Mouse (Mus musculus): ENCODE results near the gene Wwox.

Gene Wwox

DNA sequence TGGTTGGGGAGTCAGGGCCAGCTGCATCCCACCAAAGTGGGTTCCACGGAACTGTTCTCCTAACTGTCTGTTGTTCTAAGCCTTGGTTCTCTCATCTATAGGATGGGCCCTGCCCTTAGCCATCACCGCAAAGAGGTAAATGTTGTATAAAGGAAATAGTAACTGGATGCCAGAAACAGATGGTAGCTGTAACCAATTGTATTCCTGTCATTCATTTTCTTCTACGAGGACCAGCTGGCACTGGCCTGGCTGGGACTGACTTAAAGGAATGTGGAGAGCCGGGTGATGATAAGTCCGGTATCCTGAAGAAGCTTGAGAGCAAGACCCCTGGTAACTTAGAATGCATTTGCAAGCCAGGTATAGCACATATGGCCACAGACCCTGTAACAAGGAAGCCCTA lies 451.0 kb downstream of the Wwox start:
- no peak for DNase-seq (ENCODE audit: low read depth, low spot score)

DNA sequence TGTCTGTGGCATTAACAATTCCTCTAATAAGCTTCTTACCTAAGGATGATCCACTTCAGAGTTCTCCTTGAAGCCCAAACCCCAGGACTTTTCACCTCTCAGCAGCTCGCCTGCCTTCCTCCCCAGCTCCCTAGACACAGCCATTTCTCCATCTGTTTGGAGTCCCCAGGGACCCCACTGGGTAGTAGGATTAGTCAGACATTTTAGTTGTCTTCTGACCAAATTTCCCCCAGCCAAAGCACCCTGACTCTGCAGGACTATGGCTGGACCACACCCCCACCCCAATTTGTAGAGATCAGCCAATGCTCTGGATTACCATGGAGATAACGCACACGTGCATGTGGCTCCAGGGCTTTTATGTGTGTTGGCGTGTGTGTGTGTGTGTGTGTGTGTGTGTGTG lies 451.8 kb downstream of the Wwox start:
- DNase-seq (ENCODE audit: low read depth, low spot score) = no peak

DNA sequence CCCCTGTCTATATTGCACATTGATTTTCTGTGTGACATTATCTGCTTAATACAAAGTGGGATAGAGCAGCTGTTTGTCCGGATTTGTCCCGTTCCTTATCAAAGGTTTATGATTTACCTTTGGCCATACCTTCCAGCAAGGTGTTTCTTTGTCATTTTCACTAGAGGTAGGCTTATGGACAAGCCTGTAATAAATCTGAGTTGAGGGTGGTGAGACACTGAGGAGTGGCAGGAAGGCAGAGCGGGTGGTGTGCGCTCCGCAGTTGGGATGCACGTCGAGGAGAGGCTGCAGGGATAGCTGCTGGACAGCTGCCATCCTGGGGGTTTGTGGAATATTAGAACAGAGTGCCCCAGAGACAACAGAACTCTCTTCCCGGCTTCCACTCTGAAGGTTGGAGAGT lies 458.0 kb downstream of the Wwox start:
- DNase-seq (ENCODE audit: low read depth, low spot score) = no peak

DNA sequence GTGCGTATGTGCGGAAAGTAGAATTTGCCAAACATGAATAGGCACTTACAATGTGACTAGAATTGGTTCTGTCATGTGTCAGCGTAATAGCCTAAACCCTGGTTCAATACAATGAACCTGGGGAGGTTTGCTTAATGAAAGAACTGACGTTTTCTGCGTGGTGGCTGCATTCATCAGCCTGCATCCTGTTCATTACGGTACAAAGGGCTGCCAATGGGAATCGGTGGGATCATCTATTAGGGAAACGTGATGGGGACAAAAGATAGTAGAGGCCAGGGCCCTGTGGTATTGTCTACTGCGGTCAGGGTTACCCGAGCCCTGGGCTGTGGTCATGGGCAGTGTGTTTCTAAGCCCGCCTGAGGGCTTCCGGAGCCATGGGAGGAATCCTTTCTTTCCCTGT lies 459.7 kb downstream of the Wwox start:
- no peak for DNase-seq (ENCODE audit: low read depth, low spot score)

DNA sequence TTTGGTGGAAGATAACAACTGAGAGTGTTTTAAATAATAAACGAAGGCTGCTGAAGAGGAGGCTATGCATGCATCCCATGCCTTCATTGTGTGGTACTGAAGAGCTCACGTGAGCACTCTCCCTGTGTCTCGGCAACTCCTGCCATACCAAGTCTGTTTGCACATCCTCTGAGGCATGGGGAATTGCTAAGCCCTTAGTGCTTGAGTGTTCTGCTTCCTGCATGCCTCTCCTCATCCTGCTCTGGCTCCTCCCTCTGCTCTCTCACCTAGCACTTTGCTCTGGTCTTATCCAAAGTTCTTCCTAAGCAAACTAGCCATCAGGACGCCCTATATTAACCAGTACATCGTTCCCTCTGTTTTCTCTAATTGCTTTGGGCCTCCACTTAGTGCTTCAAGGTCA lies 463.1 kb downstream of the Wwox start:
- no peak for DNase-seq (ENCODE audit: low read depth, low spot score)

DNA sequence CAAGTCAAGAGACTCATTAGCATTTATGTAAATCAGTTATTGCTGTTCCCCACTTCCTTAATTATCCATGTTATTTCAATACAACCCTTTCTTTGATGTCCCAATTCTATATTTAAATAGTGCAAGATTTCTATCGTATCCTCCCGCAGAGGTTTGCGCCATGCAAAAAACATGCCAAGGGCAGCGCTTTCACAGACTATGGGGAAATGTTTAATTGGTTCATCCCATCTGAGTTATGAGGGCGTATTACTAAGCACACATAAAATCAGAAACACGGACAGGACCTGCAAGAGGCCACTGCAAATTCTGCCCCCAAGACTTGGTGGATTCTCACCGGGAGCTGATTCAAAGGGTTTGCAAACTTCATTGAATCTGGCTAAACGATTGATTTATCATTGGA lies 468.6 kb downstream of the Wwox start:
- DNase-seq (ENCODE audit: low read depth, low spot score) = no peak

DNA sequence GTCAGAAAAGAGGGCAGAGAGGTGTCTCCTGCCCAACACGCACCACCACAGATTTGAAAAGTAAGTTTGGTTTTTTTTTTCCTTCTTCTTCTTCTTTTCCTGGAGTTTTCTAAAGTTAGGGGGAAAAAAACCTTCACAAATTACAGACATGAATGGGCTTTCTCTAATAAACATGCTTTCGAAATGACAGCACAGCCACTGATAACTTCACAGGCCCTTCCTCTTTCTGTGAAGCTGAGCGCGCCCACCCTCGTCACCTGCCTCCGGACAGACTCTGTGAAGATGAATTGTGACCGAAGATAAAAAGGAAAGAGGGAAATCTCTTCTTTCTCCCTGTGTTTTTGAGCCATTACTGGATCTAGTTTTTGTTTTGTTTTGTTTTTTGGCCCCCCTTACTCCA lies 469.1 kb downstream of the Wwox start:
- no peak for DNase-seq (ENCODE audit: low read depth, low spot score)

DNA sequence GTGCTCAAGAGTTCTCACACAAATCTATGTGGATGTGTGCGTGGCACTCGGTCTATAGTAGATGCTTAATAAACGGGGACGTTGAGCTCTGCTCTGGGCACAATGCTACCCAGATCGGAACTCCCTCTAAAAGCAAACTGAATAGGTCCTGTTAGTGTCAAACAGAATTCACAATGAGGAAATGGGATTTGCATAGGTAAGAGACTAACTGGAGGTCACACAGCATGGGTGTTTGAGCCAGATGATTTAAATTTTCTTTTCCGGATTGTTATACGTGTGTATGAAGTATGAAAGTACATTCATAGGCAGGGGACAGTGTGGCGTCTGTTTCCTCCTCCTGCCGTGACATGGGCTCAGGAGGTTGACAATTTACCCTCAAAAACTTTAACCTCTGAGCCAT lies 469.7 kb downstream of the Wwox start:
- DNase-seq (ENCODE audit: low read depth, low spot score) = no peak

DNA sequence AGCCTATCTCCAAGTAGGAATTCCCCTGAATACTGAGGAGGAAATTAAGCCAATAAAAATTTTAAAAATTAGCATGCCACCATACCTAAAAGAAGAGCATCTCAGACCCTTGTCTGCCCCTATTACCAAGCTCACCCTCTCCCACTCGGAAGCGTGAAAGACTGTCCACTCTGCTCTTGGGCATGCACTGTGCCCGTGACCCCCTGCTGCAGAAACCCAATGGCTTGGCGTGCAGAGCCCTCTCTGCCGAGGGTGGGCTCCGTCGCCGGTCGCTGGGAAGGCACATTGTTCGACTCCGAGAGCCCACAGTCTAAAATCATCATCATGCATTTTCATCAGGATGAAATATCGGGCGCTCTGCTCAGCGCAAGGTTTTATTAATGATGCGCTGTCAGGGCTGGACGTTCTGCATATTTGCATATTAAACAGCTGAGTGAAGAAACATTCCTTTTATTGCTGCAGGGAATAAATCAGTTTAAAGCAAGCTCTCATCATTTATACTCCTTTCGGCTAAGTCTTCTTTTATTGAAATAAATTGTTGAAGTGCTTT lies 471.7 kb downstream of the Wwox start:
- no peak for DNase-seq (ENCODE audit: low read depth, low spot score)

DNA sequence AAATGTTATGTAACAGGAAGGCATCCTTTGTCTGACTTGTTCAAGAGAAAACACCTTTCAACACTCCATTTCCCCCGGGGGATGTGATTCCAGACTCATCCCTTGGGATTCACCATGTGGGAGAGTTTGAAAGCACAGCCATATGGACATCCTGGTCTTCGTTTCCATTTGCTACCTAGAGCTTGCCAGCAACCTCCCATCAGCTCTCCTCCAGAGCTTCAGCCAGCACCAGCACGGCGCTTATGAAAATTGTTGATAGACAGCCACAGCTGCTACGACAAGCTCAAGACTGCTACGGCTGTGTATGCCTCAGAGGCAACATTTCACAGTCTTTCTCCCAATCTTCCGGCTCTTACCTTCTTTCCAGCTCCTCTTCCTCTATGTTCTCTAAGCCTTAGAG lies 484.2 kb downstream of the Wwox start:
- no peak for DNase-seq (ENCODE audit: low read depth, low spot score)

DNA sequence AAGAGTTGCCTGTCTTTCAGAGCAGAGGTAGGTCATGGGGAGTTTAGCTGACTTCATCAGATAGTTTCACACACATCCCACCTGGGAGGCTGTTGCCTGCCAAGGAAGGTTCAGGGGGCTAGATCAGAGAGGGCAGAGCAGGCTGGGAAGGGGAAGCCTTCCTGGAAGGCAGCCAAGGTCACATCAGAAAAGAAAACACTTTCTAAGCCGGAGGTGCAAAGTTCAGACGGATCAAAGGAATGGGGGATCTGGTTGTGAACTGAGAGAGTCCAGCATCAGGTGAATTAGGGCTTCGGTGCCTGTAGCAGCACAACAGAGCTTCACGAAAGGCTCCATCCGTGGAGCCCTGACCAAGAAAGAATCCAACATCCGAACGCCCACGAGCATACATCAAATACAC lies 488.0 kb downstream of the Wwox start:
- DNase-seq (ENCODE audit: low read depth, low spot score) = no peak

DNA sequence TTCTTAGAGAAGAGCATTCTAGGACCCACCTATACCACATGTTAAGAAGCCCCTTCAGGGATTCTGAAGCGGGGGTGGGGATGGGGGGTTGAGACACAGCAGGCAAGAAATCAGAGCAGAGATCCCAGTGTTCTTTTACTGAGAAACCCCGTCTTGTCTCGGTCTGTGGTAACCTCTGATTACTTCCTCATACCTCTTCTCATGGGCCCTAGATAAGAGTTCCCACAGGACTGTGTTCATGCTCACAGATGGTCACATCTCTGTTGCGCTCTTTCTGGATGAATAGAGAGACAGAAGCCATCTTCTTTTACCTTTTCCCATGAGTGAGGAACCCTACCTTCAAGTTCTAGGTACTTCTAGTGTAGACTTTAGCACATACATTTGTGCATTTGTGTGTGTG lies 488.5 kb downstream of the Wwox start:
- DNase-seq (ENCODE audit: low read depth, low spot score) = no peak

DNA sequence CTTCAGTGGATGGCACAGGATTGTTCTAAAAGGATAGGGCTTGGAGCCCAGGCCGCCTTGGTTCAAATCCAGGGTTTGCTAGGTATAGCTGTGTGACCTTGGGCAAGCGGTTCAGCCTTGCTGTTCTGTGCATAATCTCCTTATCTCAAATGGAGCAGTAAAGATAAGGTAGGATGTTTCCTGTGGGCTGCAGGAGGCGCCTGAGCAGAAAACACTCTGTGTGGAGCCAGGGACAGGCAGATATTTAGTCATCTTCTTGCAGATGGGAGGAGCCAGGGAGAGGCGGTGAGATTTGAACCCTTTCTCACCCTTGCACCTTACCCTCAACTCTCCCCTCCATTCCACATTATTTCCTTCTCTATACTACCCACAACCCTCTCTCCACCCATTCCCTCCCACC lies 490.1 kb downstream of the Wwox start:
- no peak for DNase-seq (ENCODE audit: low read depth, low spot score)

DNA sequence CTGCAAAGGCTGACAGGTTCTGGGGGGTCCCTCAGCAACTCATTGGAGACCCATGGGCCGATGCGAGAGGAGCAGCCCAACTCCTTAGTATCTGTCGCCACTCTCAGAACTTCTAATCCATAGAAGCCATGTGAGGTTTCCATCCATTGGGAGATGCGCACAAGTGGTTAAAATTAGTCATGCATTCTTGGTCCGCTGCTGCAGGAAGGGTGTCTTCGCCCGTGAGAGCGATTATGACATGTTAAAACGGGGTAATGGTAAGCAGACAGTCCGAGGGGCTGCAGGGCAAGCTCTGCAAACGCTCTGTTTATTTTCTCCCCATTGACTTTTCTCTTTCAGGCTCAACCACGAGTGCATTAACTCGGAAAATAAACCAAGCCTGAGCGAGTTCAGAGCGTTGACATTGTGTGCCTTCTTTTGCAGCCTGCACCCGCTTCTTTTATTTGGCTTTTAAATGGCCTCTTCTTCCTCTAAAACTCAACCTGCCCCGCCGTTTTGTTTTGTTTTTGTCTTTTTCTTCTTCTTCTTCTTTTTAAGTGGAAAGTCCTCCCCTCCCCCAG lies 492.7 kb downstream of the Wwox start:
- no peak for DNase-seq (ENCODE audit: low read depth, low spot score)

DNA sequence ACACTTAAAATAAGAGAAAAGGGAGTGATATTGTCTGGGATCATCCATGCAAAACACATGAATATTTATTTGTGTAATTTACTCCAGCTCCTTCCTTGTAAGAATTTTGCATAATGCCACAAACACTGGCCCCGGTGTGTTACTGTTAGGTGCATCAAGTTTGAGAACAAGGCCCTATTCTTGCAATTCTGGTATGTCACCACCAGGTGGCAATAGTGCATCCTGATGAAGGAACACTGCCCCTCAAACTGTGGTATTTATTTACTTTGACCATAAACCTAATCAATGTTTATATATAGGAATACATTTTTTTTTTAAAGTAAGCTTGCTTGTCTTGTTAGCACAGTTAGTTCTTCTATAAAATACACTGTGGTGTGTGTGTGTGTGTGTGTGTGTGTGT lies 493.8 kb downstream of the Wwox start:
- DNase-seq (ENCODE audit: low read depth, low spot score) = no peak

DNA sequence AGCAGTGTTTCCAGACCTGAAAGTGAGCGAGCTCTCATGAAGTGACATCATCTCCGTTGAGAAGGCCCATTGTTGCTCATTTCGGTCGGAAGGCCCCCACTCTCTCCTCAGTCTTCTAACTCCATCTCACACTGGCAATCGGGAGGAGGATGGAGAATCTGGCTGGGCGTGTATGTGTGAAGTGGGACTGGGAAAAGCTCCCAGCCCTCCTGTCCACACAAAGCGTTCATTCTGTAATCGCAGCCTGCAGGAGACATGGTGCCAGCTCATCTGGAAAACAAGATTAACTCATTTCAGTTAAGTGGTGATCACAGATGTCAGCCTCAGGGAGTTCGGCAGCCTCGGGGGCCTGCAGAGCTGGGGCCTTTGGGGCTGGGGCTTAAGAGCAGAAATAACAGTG lies 497.4 kb downstream of the Wwox start:
- DNase-seq (ENCODE audit: low read depth, low spot score) = no peak

DNA sequence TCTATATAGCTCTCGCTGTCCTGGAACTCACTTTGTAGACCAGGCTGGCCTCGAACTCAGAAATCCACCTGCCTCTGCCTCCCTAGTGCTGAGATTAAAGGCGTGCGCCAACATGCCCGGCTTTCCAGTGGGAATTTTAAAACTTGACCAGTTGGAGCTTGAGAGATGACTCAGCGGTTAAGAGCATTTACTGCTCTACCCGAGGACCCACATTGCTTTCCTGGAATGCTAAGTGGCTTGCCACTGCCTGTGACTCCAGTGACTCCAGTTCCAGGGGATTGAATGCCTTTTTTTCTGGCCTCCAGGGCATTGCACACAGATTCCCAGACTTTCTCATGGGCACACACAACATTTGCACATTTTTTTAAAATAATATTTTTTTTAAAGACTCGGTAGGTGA lies 499.9 kb downstream of the Wwox start:
- no peak for DNase-seq (ENCODE audit: low read depth, low spot score)

DNA sequence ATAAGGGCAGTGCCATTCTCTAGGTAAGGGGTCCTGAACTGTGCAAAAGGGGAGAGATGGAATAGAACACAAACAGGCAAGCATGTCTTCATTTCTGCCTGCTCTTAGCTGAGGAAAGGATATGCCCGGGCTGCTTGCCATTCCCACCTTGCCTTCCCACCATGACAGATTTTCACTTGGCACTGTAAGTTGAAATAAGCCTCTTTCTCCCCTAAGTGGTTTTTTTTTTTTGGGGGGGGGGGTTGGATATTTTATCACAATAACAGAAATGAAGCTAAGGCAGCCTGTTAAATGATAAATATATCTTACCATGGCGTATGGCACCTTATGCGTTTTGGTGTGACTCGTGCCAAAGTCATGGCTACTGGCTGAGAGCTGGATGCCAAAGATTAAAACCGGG lies 501.6 kb downstream of the Wwox start:
- no peak for DNase-seq (ENCODE audit: low read depth, low spot score)

DNA sequence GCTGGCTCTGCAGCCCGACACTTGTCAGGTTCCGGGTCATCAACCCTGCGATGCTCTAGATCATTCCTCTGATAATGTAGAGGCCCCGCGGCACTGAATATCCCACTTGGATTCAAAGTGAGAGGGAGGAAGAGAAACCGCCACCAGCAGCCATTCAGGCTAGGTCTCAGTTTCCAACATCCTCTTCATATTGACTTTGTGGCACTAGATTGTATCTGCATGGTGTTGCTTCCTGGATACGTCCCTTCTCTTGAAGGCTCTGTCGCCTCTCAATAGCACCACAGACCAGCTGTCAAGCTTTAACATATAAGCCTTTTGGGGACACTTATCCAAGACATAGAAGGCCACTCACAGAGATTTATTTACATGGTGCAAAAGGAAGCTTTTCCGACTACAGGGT lies 502.2 kb downstream of the Wwox start:
- no peak for DNase-seq (ENCODE audit: low read depth, low spot score)

DNA sequence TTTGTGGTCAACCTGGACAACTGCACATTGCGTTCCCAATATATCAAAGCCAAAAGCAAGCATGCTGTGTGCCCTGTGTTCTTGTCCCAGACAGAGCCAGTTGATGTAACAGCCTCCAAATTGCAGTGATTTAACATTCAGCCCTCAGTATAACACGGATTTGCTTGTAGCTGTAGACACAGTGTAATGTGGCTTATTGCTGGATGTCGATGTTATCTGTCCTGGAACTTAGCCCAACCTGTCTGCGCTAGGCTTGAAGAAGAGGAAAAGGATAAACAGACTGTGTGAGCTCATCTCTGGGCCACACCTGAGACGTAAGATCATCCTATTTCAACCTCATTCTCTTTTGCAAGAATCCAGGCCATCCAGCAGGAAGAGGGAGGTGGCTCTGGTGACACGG lies 508.5 kb downstream of the Wwox start:
- DNase-seq (ENCODE audit: low read depth, low spot score) = no peak

DNA sequence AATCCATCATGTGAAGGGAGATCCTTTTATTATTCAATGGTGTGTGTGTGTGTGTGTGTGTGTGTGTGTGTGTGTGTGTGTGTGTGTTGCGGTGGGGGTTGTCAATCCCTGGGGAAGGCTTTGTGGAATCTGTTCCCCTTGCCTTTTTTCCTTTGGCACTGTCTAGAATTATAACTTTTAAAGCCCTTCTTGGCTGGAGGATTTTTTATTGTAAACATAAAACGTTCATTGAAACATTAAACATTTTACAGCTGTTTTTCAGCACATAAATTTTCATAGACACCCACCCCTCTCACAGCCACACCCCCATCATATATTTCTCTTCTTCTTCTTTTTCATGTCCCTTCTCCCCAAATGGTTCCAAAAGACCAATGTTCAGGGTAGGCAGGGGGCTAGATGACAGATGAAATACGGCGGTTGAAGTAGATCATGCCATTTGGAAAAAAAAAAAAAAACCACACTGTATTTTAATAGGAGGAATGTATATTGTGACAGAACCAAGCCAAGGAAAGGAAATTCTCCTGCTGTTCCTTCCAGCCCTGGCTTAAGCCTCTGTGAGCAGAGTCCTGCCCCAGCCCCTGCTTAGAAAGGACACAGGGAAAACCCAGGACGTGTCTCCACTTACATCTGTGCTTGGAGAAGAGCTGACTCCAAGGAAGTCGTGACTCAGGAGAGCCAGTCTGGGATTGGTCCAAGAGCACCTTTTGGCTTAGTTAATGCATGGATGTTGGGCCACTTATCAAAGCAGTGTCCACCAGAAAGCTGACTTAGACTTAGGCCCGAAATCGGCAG lies 517.1 kb downstream of the Wwox start:
- no peak for DNase-seq (ENCODE audit: low read depth, low spot score)

DNA sequence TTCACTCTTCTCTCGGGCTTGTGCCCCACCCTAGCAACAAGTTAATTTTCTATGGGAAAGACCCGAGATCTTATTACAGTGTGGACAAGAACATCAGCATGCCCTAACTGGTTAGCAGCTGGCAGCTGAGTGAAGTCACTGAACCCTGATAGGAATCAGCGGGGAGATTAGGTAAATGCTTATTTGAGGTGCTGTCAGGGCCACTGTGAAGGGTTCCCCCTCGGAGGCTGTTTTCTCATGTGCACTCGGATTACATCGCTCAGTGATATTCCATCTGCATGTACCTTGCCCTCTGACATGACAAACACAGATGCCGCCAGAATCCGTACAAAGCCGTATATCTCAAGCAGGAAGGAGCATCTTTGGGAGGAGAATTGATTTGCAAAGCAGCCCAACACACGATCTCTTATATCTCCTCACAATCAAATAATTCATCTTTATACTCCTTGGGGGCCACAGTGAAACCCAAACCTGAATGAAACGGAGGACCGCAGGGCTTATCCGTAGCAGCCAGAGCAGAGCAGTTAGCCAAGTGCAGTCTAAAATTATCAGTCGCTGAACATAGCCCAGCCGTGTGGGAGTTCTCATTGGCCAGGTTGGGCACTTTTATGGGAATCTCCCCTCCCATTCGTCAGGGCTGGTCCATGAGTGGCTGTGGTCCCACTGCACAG lies 519.1 kb downstream of the Wwox start:
- no peak for DNase-seq (ENCODE audit: low read depth, low spot score)

DNA sequence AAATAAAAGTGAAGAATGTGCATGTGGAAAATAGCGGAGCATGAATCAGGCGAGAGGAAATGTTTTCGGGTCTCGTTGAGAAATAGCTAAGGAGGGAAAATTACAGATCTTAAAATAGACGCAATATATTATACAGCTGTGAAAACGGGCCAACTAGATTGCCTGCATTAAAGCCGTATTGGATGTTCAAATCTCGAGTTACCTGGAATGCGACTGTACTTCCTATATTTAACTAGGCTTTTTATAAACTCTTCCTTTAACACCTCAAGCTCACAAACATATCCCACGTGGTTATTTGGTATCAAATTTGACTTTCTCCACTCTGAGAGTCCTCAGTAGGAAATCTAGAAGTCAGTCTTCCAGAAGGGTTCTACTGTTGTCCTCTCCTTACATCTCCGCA lies 520.0 kb downstream of the Wwox start:
- DNase-seq (ENCODE audit: low read depth, low spot score) = no peak

Data from embryo, embryonic 11.5 days (tissue).